Mouse (Mus musculus) heart, embryonic 11.5 days (tissue): ENCODE results near the gene Ubl7. TPM values are rescaled to one million over a fixed set of nuclear protein-coding genes. Genes with fewer than 3 reads are reported as not detected.
A peak's percentile ranks its signal among the peaks of the same experiment; 100 is the strongest.
"Not testable (repeated sequence)": the region's sequence is repeated elsewhere in the genome, so short reads cannot be mapped to it uniquely, and the experiment has no call there.

Experiments
- ATAC-seq: fragments of 200-750 bp; cut with Nextera tagmentation; replicated peaks from 2 replicates; pipeline ENCODE4 v1.8.0; 2017; ENCODE audit warnings: moderate library complexity; ENCODE audit not compliant: insufficient number of reproducible peaks, low FRiP score, low TSS enrichment
- H3K27ac ChIP-seq: fragments of 300-500 bp; sonication (generic); 2 replicates; pipeline ENCODE4 v1.5.1; 2014; ENCODE audit warnings: mild to moderate bottlenecking, low read depth, low read length
- H3K27me3 ChIP-seq: fragments of 300-500 bp; sonication (generic); 2 replicates; pipeline ENCODE4 v1.6.1; 2014; ENCODE audit warnings: mild to moderate bottlenecking, low read length, mixed read lengths; ENCODE audit not compliant: control insufficient read depth, insufficient read depth
- H3K36me3 ChIP-seq: fragments of 300-500 bp; sonication (generic); 2 replicates; pipeline ENCODE4 v1.6.1; 2014; ENCODE audit warnings: mild to moderate bottlenecking, low read length, moderate library complexity, mixed read lengths; ENCODE audit not compliant: control insufficient read depth, insufficient read depth
- H3K4me1 ChIP-seq: fragments of 300-500 bp; sonication (generic); 2 replicates; pipeline ENCODE4 v1.6.1; 2014; ENCODE audit warnings: low read length; ENCODE audit not compliant: control insufficient read depth, insufficient read depth
- H3K4me2 ChIP-seq: fragments of 300-500 bp; sonication (generic); 2 replicates; pipeline ENCODE4 v1.6.1; 2014; ENCODE audit warnings: mild to moderate bottlenecking, moderate library complexity
- H3K4me3 ChIP-seq: fragments of 300-500 bp; sonication (generic); 2 replicates; pipeline ENCODE4 v1.5.1; 2014; ENCODE audit warnings: low read depth, low read length
- H3K9ac ChIP-seq: fragments of 300-500 bp; sonication (generic); 2 replicates; pipeline ENCODE4 v1.6.1; 2014; ENCODE audit warnings: mild to moderate bottlenecking, low read depth, low read length, moderate library complexity
- H3K9me3 ChIP-seq: fragments of 300-500 bp; sonication (generic); replicated peaks from 2 replicates; pipeline ENCODE4 v1.6.1; 2016; ENCODE audit warnings: low read length; ENCODE audit not compliant: control insufficient read depth
- WGBS: fragments of 180-500 bp; shearing (Covaris S2); extraction: QIAGEN DNeasy Blood & Tissue Kit; methylation state at CpG from one replicate; pipeline ENCODE4 v1.1.7; 2014; ENCODE audit not compliant: insufficient replicate concordance; 5-methylcytosine and 5-hydroxymethylcytosine counted together
- polyA plus RNA-seq: library from polyadenylated mRNA; unstranded; fragments of >200 nt; fragmentation: Nextera tagmentation; extraction: Ambion mirVana; gene quantifications from 2 replicates; pipeline ENCODE4 v1.2.1, GENCODE M21; 2014

Gene Ubl7
- polyA plus RNA-seq, 1 experiment from 2014 or later, result 106 TPM

DNA sequence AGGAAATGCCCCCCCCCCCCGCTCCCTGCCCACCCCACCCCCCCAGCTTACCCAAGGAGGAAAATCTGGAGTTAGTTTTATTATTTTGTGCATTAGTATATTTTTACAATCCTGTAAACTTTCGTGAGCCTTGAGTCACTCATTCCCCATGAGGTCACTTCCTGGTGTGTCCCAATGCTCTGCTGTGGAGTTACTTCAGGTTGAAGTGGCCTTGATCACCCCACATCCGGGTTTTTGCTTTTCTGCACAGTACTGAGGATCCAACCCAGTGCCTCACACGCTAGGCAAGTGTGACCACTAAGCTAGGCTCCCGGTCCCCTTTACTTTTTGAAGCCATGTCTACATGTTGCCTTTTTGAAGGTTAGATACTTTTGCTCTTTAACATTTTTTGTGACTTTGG is 36.6 kb upstream of the Ubl7 start:
- H3K4me1 ChIP-seq, result no peaks in the 10 kb centered on the region
- 68% methylated on average over 5 of the region's 5 CpGs for WGBS
- no peak for ATAC-seq

DNA sequence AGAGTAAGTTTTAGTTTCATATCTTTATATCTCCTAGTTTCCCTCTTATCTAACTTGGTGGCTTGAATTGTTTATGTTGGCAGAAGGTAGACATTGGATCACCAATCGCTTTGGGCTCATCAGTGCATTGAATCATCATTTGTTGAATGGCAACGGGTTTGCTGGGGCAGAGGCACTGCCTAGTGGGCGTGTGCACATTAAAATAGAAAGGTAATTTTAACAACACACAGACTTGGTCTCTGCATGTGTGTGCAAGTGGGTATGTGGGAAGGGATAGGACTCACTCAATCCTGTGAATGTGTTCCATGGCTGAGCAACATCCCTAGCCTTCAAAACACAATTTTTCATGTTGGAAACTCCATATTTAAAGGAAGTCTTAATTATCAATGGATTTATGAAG is 35.8 kb upstream of the Ubl7 start:
- Histone ChIP-seq H3K4me3 (no peak overlapping the region), H3K36me3 (no peaks in the 10 kb centered on the region), H3K4me1 (no peaks in the 10 kb centered on the region), H3K4me2 (no peak overlapping the region), H3K27me3 (no peaks in the 10 kb centered on the region), H3K9me3 (no peaks in the 10 kb centered on the region), H3K27ac (no peak overlapping the region), H3K9ac (no peak overlapping the region)
- ATAC-seq, result no peak
- WGBS, result 59% methylated on average over 3 of the region's 3 CpGs

More for the DNA sequence above, 36.6 kb upstream of the Ubl7 start:
- Histone ChIP-seq H3K27me3 (no peaks in the 10 kb centered on the region), H3K4me2 (no peak overlapping the region), H3K9me3 (no peaks in the 10 kb centered on the region), H3K36me3 (no peaks in the 10 kb centered on the region), H3K9ac (no peak overlapping the region), H3K4me3 (no peak overlapping the region), H3K27ac (no peak overlapping the region)

DNA sequence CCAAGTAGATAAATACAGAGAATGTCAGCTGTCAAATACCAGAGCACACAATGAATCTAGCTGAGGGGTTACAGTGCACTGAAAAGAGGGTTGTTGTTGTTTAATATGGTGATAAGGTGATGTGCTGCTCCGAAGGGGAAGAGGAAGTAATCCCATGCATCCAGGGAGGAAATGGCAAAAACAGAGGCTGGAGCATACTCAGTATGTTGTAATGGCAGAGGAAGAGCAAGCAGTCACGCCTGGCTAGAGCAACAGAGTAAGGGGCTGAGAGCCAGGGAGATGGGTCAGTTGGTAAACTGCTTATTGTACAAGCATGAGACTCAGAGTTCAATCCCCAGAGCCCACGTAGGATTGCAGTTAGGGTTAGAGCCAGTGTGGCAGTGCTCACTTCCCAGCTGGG is 31.6 kb upstream of the Ubl7 start:
- Histone ChIP-seq H3K27me3 (no peaks in the 10 kb centered on the region), H3K4me3 (no peak overlapping the region), H3K9ac (no peak overlapping the region), H3K4me1 (no peaks in the 10 kb centered on the region), H3K27ac (no peak overlapping the region), H3K36me3 (no peaks in the 10 kb centered on the region), H3K4me2 (no peak overlapping the region), H3K9me3 (no peaks in the 10 kb centered on the region)
- 49% methylated on average over 3 of the region's 3 CpGs for WGBS
- ATAC-seq, result no peak

DNA sequence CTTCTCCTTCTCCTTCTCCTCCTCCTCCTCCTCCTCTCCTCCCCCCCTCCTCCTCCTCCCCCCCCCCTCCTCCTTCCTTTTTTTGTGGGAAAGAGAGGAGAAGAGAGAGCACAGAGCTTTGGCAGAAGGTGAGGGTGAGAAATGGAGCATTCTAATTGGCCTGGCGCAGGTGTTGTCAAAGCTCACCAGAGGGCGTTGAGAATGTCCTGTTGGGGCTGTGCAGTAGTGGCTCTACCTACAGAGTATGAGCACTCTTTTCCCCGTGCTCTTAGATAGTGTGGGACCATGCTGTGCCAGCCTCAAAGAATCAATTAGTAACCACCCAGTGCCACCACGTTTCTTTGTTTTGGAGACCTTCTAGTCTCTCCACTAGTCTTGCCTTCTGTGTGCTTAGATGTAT is 30.5 kb upstream of the Ubl7 start:
- no peak overlapping the region for H3K9ac ChIP-seq
- 14% methylated on average over 4 of the region's 4 CpGs for WGBS
- ATAC-seq, result no peak

DNA sequence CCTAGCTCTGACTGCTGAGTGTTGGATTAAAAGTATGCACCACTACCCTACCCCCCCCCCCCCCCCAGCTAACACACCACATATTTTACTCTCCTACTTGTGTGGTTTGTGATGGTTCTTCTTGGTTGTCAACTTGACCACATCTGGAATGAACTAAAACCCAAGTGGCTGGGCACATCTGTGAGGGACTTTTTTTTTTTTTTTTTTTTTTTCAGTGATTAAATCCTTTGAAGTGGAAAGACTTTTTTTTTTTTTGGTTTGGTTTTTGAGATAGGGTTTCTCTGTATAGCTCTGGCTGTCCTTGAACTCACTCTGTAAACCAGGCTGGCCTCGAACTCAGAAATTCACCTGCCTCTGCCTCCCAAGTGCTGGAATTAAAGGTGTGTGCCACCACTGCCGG is 29.0 kb upstream of the Ubl7 start:
- not testable (repeated sequence) for H3K9me3 ChIP-seq, ATAC-seq, H3K27ac ChIP-seq, H3K4me3 ChIP-seq, H3K27me3 ChIP-seq, H3K4me2 ChIP-seq, H3K36me3 ChIP-seq, H3K4me1 ChIP-seq, H3K9ac ChIP-seq
- 70% methylated on average over 2 of the region's 2 CpGs for WGBS

More for the DNA sequence above, 30.5 kb upstream of the Ubl7 start:
- H3K27me3 ChIP-seq, result no peaks in the 10 kb centered on the region
- no peaks in the 10 kb centered on the region for H3K4me1 ChIP-seq
- H3K4me2 ChIP-seq, result no peak overlapping the region
- H3K9me3 ChIP-seq, result no peaks in the 10 kb centered on the region
- no peak overlapping the region for H3K4me3 ChIP-seq
- no peaks in the 10 kb centered on the region for H3K36me3 ChIP-seq
- H3K27ac ChIP-seq, result no peak overlapping the region

DNA sequence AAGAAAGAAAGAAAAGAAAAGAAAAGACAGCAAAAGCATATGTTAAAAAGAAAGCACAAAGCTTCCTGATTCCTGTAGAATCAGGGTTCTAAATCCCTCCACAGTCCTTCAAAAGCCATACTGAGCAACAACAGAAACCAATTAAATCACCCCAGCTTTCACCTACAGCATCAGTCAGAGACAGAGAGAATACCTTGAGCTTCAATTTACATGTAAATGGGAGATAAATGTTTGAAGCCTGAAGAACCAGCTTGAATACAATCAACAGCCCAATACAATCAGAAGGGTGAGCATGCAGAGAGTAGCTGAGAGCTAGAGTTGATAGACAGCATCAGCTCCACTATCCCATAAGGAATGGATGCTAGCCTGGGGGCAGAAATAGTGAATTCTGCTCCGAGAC is 27.4 kb upstream of the Ubl7 start:
- ATAC-seq, result no peak
- Histone ChIP-seq H3K9me3 (no peaks in the 10 kb centered on the region), H3K9ac (no peak overlapping the region), H3K27ac (no peak overlapping the region), H3K4me3 (no peak overlapping the region), H3K36me3 (no peaks in the 10 kb centered on the region), H3K4me2 (no peak overlapping the region), H3K4me1 (no peaks in the 10 kb centered on the region), H3K27me3 (no peaks in the 10 kb centered on the region)
- WGBS, result 53% methylated on average over 1 of the region's 1 CpGs

DNA sequence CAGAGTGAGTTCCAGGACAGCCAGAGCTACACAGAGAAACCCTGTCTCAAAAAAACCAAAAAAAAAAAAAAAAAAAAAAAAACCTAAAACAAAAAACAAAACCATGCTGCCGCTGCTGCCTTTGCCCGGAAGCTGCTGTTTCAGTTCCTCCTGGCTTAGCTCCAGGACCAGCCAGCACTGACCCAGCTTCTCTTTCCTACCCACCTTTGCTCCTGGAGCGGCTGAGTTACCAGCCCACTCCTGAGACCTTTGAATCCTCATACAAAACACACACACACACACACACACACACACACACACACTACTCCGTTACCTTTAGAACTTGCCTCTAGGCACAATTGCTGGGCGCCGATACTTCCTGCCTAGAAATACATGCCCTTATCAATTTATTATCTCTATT is 22.7 kb upstream of the Ubl7 start:
- 54% methylated on average over 6 of the region's 6 CpGs for WGBS
- Histone ChIP-seq H3K4me1 (no peaks in the 10 kb centered on the region), H3K27me3 (no peaks in the 10 kb centered on the region), H3K27ac (no peak overlapping the region), H3K9ac (no peak overlapping the region), H3K4me2 (no peak overlapping the region; the same call in 1 of the 2 replicates), H3K4me3 (no peak overlapping the region), H3K9me3 (no peaks in the 10 kb centered on the region), H3K36me3 (no peaks in the 10 kb centered on the region)
- ATAC-seq, result no peak

DNA sequence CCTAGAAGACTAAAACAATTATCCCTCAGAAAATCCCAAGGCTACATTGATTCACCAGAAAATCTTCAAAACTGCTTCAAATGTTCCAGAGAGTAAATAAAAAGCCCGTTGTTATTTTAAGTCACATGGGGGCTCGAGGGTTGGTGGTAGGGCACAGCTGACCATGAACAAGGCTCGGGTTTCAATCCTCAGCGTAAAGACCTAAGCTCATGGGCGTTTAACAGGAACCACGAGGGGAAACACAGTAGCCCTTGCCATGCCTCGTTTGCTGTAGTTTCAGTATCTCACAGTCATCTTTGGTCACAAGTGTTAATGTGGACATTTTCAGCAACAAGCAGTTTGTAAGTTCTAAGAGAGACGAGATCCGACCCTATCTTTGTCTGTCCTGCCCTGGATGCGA is 10.3 kb upstream of the Ubl7 start:
- Histone ChIP-seq H3K9me3 (no peaks in the 10 kb centered on the region), H3K9ac (no peak overlapping the region), H3K36me3 (no peaks in the 10 kb centered on the region), H3K4me3 (0 out of 2 replicates have a peak overlapping the region, but pooled peaks have one; percentile 0), H3K4me2 (peak overlapping the region; percentile 49), H3K4me1 (peaks cover 9% of the 10 kb centered on the region; the same call in 1 of the 2 replicates), H3K27me3 (no peaks in the 10 kb centered on the region), H3K27ac (no peak overlapping the region)
- WGBS, result 29% methylated on average over 10 of the region's 10 CpGs
- ATAC-seq, result no peak

DNA sequence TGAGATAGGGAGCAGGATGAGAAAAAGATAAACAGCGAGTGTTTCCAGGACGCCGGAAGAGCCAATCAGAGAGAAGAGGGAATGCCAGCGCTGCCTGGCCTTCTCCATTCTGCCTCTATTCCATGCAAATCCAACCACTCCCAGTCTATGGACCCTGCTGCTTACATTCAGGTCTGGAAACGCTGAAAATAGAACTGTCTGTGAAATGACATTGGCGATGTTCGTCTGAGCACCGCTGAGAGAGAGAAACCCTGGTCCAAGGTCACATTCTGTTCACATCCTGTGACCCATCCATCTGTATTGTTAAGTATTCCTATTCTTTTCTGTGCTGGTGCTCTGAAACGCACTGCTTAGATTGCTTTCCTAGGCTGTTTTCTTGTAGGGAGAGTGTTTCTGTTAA is 9.6 kb upstream of the Ubl7 start:
- 0 out of 2 replicates have a peak overlapping the region, but pooled peaks have one; percentile 0 for H3K4me3 ChIP-seq
- H3K27ac ChIP-seq, result 0 out of 2 replicates have a peak overlapping the region, but pooled peaks have one; percentile 42
- H3K4me2 ChIP-seq, result peak overlapping the region; percentile 49
- H3K9me3 ChIP-seq, result no peaks in the 10 kb centered on the region
- no peak for ATAC-seq
- H3K9ac ChIP-seq, result no peak overlapping the region
- WGBS, result 19% methylated on average over 9 of the region's 9 CpGs
- no peaks in the 10 kb centered on the region for H3K27me3 ChIP-seq
- H3K4me1 ChIP-seq, result peaks cover 9% of the 10 kb centered on the region; the same call in 1 of the 2 replicates
- H3K36me3 ChIP-seq, result no peaks in the 10 kb centered on the region
